In genomic region chr4:62406133-62406532, GRCm38 (mm10) we compare ENCODE assay signal across 19 mouse cellular contexts. TPM values are rescaled to one million over a fixed set of nuclear protein-coding genes. Genes with fewer than 3 reads are reported as not detected.
A peak's percentile ranks its signal among the peaks of the same experiment; 100 is the strongest.
DNase-seq lines count a peak whose midpoint lies in the region; ATAC-seq and TF ChIP-seq lines count a peak whose summit lies in the region.
"Had no signal": no experiment of that assay in that cellular context is flagged by ENCODE, and none has a peak within 500 bp of the region (broad histone marks: within the 10 kb centered on the region; RNA-seq: fewer than 3 reads in every experiment).

No protein-coding gene starts in this region.

- H3K36me3 ChIP-seq in heart, embryonic 13.5 days: peaks cover 39% of the 10 kb centered on the region
- peaks cover 7% of the 10 kb centered on the region for H3K36me3 ChIP-seq in heart, adult 2 months (ENCODE audit: control insufficient read depth, insufficient read depth, low read length)
- H3K36me3 ChIP-seq in midbrain, embryonic 13.5 days: peaks cover 28% of the 10 kb centered on the region
- peaks cover 20% of the 10 kb centered on the region for H3K36me3 ChIP-seq in midbrain, embryonic 14.5 days (ENCODE audit: control insufficient read depth, insufficient read depth, low read length)
- peaks cover 32% of the 10 kb centered on the region for H3K36me3 ChIP-seq in embryonic facial prominence, embryonic 13.5 days
- peaks cover 27% of the 10 kb centered on the region for H3K36me3 ChIP-seq in neural tube, embryonic 13.5 days

- 0 out of 2 replicates have a peak overlapping the region, but pooled peaks have one; percentile 24 for H3K9ac ChIP-seq in heart, embryonic 13.5 days
- no peak overlapping the region for H3K9ac ChIP-seq in heart, adult 2 months (ENCODE audit: low read depth, low read length)
- no peak overlapping the region for H3K9ac ChIP-seq in midbrain, embryonic 13.5 days (replicated peaks)
- no peak overlapping the region for H3K9ac ChIP-seq in midbrain, embryonic 14.5 days (replicated peaks; ENCODE audit: low read length)
- H3K9ac ChIP-seq in embryonic facial prominence, embryonic 13.5 days: no peak overlapping the region
- no peak overlapping the region for H3K9ac ChIP-seq in neural tube, embryonic 13.5 days
- H3K9ac ChIP-seq: heart, embryonic 15.5 days; intestine, embryonic 15.5 days; liver, embryonic 15.5 days had no signal

- TF ChIP-seq EP300 in heart, adult 2 months (IDR thresholded peaks at IDR 0.05; ENCODE audit: insufficient read depth, low read depth, low read length): no peak

- WGBS in heart, embryonic 13.5 days: 81% methylated on average over 4 of the region's 4 CpGs
- WGBS in heart, adult 2 months: 82% methylated on average over 4 of the region's 4 CpGs
- WGBS in midbrain, embryonic 13.5 days: 80% methylated on average over 4 of the region's 4 CpGs
- 81% methylated on average over 4 of the region's 4 CpGs for WGBS in midbrain, embryonic 14.5 days
- WGBS in embryonic facial prominence, embryonic 13.5 days: 78% methylated on average over 4 of the region's 4 CpGs
- 78% methylated on average over 4 of the region's 4 CpGs for WGBS in neural tube, embryonic 13.5 days

- H3K4me3 ChIP-seq in heart, embryonic 13.5 days: no peak overlapping the region
- no peak overlapping the region for H3K4me3 ChIP-seq in heart, adult 2 months
- H3K4me3 ChIP-seq in midbrain, embryonic 13.5 days (replicated peaks): no peak overlapping the region
- no peak overlapping the region for H3K4me3 ChIP-seq in midbrain, embryonic 14.5 days (replicated peaks; ENCODE audit: low read depth, low read length)
- no peak overlapping the region; the same call in 1 of the 2 replicates for H3K4me3 ChIP-seq in embryonic facial prominence, embryonic 13.5 days
- H3K4me3 ChIP-seq in neural tube, embryonic 13.5 days: no peak overlapping the region
- H3K4me3 ChIP-seq: heart, embryonic 15.5 days; intestine, embryonic 15.5 days had no signal

- no peaks in the 10 kb centered on the region for H3K9me3 ChIP-seq in heart, embryonic 13.5 days
- no peaks in the 10 kb centered on the region for H3K9me3 ChIP-seq in midbrain, embryonic 13.5 days
- no peaks in the 10 kb centered on the region for H3K9me3 ChIP-seq in midbrain, embryonic 14.5 days (ENCODE audit: control insufficient read depth, low read length)
- no peaks in the 10 kb centered on the region for H3K9me3 ChIP-seq in embryonic facial prominence, embryonic 13.5 days
- no peaks in the 10 kb centered on the region for H3K9me3 ChIP-seq in neural tube, embryonic 13.5 days
- H3K9me3 ChIP-seq: heart, embryonic 15.5 days; intestine, embryonic 15.5 days; liver, embryonic 15.5 days had no signal

- no peak for ATAC-seq in heart, embryonic 13.5 days (ENCODE audit: extremely low read depth, insufficient number of reproducible peaks, low FRiP score, low TSS enrichment)
- no peak for ATAC-seq in midbrain, embryonic 13.5 days
- no peak for ATAC-seq in midbrain, embryonic 14.5 days (ENCODE audit: low FRiP score, low TSS enrichment)
- no peak for ATAC-seq in embryonic facial prominence, embryonic 13.5 days (ENCODE audit: insufficient number of reproducible peaks, insufficient read depth, low FRiP score, low TSS enrichment, low read depth)
- ATAC-seq in neural tube, embryonic 13.5 days (ENCODE audit: low read depth): no peak
- ATAC-seq: CD4-positive, CD25-positive, alpha-beta regulatory T cell, adult 4 months; intestine, embryonic 15.5 days had no signal

- no peak for DNase-seq in heart, adult 2 months
- no peak for DNase-seq in midbrain, embryonic 14.5 days
- DNase-seq in gastrocnemius, postnatal 10 days: no peak
- DNase-seq: adrenal gland, adult 2 months; lung, postnatal 10 days had no signal

- H3K4me1 ChIP-seq in heart, embryonic 13.5 days: peaks cover 36% of the 10 kb centered on the region
- peaks cover 3% of the 10 kb centered on the region for H3K4me1 ChIP-seq in heart, adult 2 months (ENCODE audit: control insufficient read depth, insufficient read depth, low read length)
- H3K4me1 ChIP-seq in midbrain, embryonic 13.5 days (replicated peaks): peaks cover 46% of the 10 kb centered on the region
- peaks cover 24% of the 10 kb centered on the region for H3K4me1 ChIP-seq in midbrain, embryonic 14.5 days (ENCODE audit: control insufficient read depth, insufficient read depth, low read length)
- peaks cover 20% of the 10 kb centered on the region for H3K4me1 ChIP-seq in embryonic facial prominence, embryonic 13.5 days
- peaks cover 54% of the 10 kb centered on the region for H3K4me1 ChIP-seq in neural tube, embryonic 13.5 days (replicated peaks)

- intact Hi-C loops in heart, adult 2 months (cut with DNase I): loop anchor here (5.0 kb wide), 3 partner anchors 59 to 119 kb away; partner anchors contain the start of gene Hdhd3

- TF ChIP-seq CTCF in heart, adult 2 months (IDR thresholded peaks at IDR 0.05): no peak

- no peak for TF ChIP-seq POLR2A in heart, adult 2 months (IDR thresholded peaks at IDR 0.05; ENCODE audit: insufficient read depth, low read depth, low read length)

- H3K4me2 ChIP-seq in heart, embryonic 13.5 days: no peak overlapping the region
- peak overlapping the region; percentile 19; the same call in 1 of the 2 replicates for H3K4me2 ChIP-seq in midbrain, embryonic 13.5 days (replicated peaks)
- H3K4me2 ChIP-seq in midbrain, embryonic 14.5 days (ENCODE audit: low read length): no peak overlapping the region
- H3K4me2 ChIP-seq in embryonic facial prominence, embryonic 13.5 days: 0 out of 2 replicates have a peak overlapping the region, but pooled peaks have one; percentile 1
- H3K4me2 ChIP-seq in neural tube, embryonic 13.5 days: peak overlapping the region; percentile 18; the same call in 1 of the 2 replicates
- H3K4me2 ChIP-seq: intestine, embryonic 15.5 days; liver, embryonic 15.5 days had no signal

- H3K27ac ChIP-seq in heart, embryonic 13.5 days (replicated peaks): no peak overlapping the region
- H3K27ac ChIP-seq in heart, adult 2 months: no peak overlapping the region
- H3K27ac ChIP-seq in midbrain, embryonic 13.5 days: no peak overlapping the region
- no peak overlapping the region for H3K27ac ChIP-seq in midbrain, embryonic 14.5 days (replicated peaks; ENCODE audit: low read depth, low read length)
- H3K27ac ChIP-seq in embryonic facial prominence, embryonic 13.5 days: no peak overlapping the region
- H3K27ac ChIP-seq in neural tube, embryonic 13.5 days (replicated peaks): no peak overlapping the region
- H3K27ac ChIP-seq: heart, embryonic 15.5 days; intestine, embryonic 15.5 days; liver, embryonic 15.5 days had no signal

- peaks cover 6% of the 10 kb centered on the region for H3K79me2 ChIP-seq in heart, adult 2 months (replicated peaks; ENCODE audit: control insufficient read depth, insufficient read depth, low read length)

- H3K27me3 ChIP-seq in heart, embryonic 13.5 days (replicated peaks): no peaks in the 10 kb centered on the region
- H3K27me3 ChIP-seq in heart, adult 2 months (ENCODE audit: control insufficient read depth, insufficient read depth, low read length): no peaks in the 10 kb centered on the region
- no peaks in the 10 kb centered on the region for H3K27me3 ChIP-seq in midbrain, embryonic 13.5 days
- no peaks in the 10 kb centered on the region for H3K27me3 ChIP-seq in midbrain, embryonic 14.5 days (ENCODE audit: control insufficient read depth, insufficient read depth, low read length)
- no peaks in the 10 kb centered on the region for H3K27me3 ChIP-seq in embryonic facial prominence, embryonic 13.5 days
- H3K27me3 ChIP-seq in neural tube, embryonic 13.5 days: no peaks in the 10 kb centered on the region
- H3K27me3 ChIP-seq: heart, embryonic 15.5 days; intestine, embryonic 15.5 days; liver, embryonic 15.5 days had no signal

RNA-seq across cellular contexts. Expression of gene Cdc26, which starts 2.3 kb away (rescaled TPM):
- polyA plus RNA-seq in heart, embryonic 13.5 days (2015; fragmentation: Nextera tagmentation; extraction: Ambion mirVana): 82.1 and 85.2 TPM in 2 replicates
- total RNA-seq in heart, adult 2 months (2021): 10 to 100 TPM; 44.6 to 47.7 TPM
- 23.8 and 49.8 TPM in 2 replicates for polyA plus RNA-seq in heart, adult 2 months (2012; rRNA removed)
- 116 and 120 TPM in 2 replicates for polyA plus RNA-seq in midbrain, embryonic 13.5 days (2015; fragmentation: Nextera tagmentation; extraction: Ambion mirVana)
- polyA plus RNA-seq in midbrain, embryonic 14.5 days (2014; fragmentation: Nextera tagmentation; extraction: Ambion mirVana): 97.5 and 98.5 TPM in 2 replicates
- polyA plus RNA-seq in embryonic facial prominence, embryonic 13.5 days (2015; fragmentation: Nextera tagmentation; extraction: Ambion mirVana): 203 and 210 TPM in 2 replicates
- 98.8 and 108 TPM in 2 replicates for polyA plus RNA-seq in neural tube, embryonic 13.5 days (2015; fragmentation: Nextera tagmentation; extraction: Ambion mirVana)
- 10 to 100 TPM; 53.5 to 59.4 TPM for total RNA-seq in gastrocnemius, postnatal 10 days (2021)

RNA-seq across cellular contexts. Expression of gene Prpf4, which starts 2.5 kb away (rescaled TPM):
- 11.6 and 13.8 TPM in 2 replicates for polyA plus RNA-seq in heart, embryonic 13.5 days (2015; fragmentation: Nextera tagmentation; extraction: Ambion mirVana)
- total RNA-seq in heart, adult 2 months (2021): 1 to 10 TPM; 9.9 TPM
- polyA plus RNA-seq in heart, adult 2 months (2012; rRNA removed): 7.4 and 11.3 TPM in 2 replicates
- polyA plus RNA-seq in midbrain, embryonic 13.5 days (2015; fragmentation: Nextera tagmentation; extraction: Ambion mirVana): 18.4 and 19.1 TPM in 2 replicates
- 13.1 and 15.9 TPM in 2 replicates for polyA plus RNA-seq in midbrain, embryonic 14.5 days (2014; fragmentation: Nextera tagmentation; extraction: Ambion mirVana)
- 25.5 and 26.4 TPM in 2 replicates for polyA plus RNA-seq in embryonic facial prominence, embryonic 13.5 days (2015; fragmentation: Nextera tagmentation; extraction: Ambion mirVana)
- polyA plus RNA-seq in neural tube, embryonic 13.5 days (2015; fragmentation: Nextera tagmentation; extraction: Ambion mirVana): 17.1 and 17.9 TPM in 2 replicates
- total RNA-seq in gastrocnemius, postnatal 10 days (2021): 10 to 100 TPM; 13.5 to 13.6 TPM

RNA-seq across cellular contexts. Expression of gene Rnf183, which starts 28.9 kb away (rescaled TPM):
- not detected in 2 replicates for polyA plus RNA-seq in heart, embryonic 13.5 days (2015; fragmentation: Nextera tagmentation; extraction: Ambion mirVana)
- not detected for total RNA-seq in heart, adult 2 months (2021)
- not detected in 2 replicates for polyA plus RNA-seq in heart, adult 2 months (2012; rRNA removed)
- 0.11 and 0.23 TPM in 2 replicates for polyA plus RNA-seq in midbrain, embryonic 13.5 days (2015; fragmentation: Nextera tagmentation; extraction: Ambion mirVana)
- polyA plus RNA-seq in midbrain, embryonic 14.5 days (2014; fragmentation: Nextera tagmentation; extraction: Ambion mirVana): 0.15 TPM in 1 of 2 replicates, not detected in the other
- polyA plus RNA-seq in embryonic facial prominence, embryonic 13.5 days (2015; fragmentation: Nextera tagmentation; extraction: Ambion mirVana): not detected in 2 replicates
- 0.18 TPM in 1 of 2 replicates, not detected in the other for polyA plus RNA-seq in neural tube, embryonic 13.5 days (2015; fragmentation: Nextera tagmentation; extraction: Ambion mirVana)
- total RNA-seq in gastrocnemius, postnatal 10 days (2021): not detected
- total RNA-seq: gastrocnemius, postnatal 4 days; layer of hippocampus, postnatal 25 days; left cerebral cortex, postnatal 14 days had no signal
- polyA plus RNA-seq: embryonic facial prominence, embryonic 11.5 days; heart, embryonic 15.5 days; hindbrain, embryonic 11.5 days; intestine, embryonic 15.5 days; liver, embryonic 15.5 days; spleen, adult 2 months had no signal

RNA-seq across cellular contexts. Expression of gene Slc31a1, which starts 45.6 kb away (rescaled TPM):
- 41.2 and 42.4 TPM in 2 replicates for polyA plus RNA-seq in heart, embryonic 13.5 days (2015; fragmentation: Nextera tagmentation; extraction: Ambion mirVana)
- 10 to 100 TPM; 17.4 to 19.1 TPM for total RNA-seq in heart, adult 2 months (2021)
- polyA plus RNA-seq in heart, adult 2 months (2012; rRNA removed): 14.8 and 25.5 TPM in 2 replicates
- polyA plus RNA-seq in midbrain, embryonic 13.5 days (2015; fragmentation: Nextera tagmentation; extraction: Ambion mirVana): 37.9 and 38.2 TPM in 2 replicates
- 24.8 and 38.1 TPM in 2 replicates for polyA plus RNA-seq in midbrain, embryonic 14.5 days (2014; fragmentation: Nextera tagmentation; extraction: Ambion mirVana)
- 42.8 and 43.7 TPM in 2 replicates for polyA plus RNA-seq in embryonic facial prominence, embryonic 13.5 days (2015; fragmentation: Nextera tagmentation; extraction: Ambion mirVana)
- 34.6 and 35.0 TPM in 2 replicates for polyA plus RNA-seq in neural tube, embryonic 13.5 days (2015; fragmentation: Nextera tagmentation; extraction: Ambion mirVana)
- 10 to 100 TPM; 12.4 to 16.6 TPM for total RNA-seq in gastrocnemius, postnatal 10 days (2021)

RNA-seq across cellular contexts. Expression of gene Fkbp15, which starts 45.8 kb away (rescaled TPM):
- polyA plus RNA-seq in heart, embryonic 13.5 days (2015; fragmentation: Nextera tagmentation; extraction: Ambion mirVana): 16.7 and 17.8 TPM in 2 replicates
- total RNA-seq in heart, adult 2 months (2021): 10 to 100 TPM; 16.6 to 19.6 TPM
- 14.7 and 19.4 TPM in 2 replicates for polyA plus RNA-seq in heart, adult 2 months (2012; rRNA removed)
- polyA plus RNA-seq in midbrain, embryonic 13.5 days (2015; fragmentation: Nextera tagmentation; extraction: Ambion mirVana): 23.6 and 24.0 TPM in 2 replicates
- 17.6 and 23.0 TPM in 2 replicates for polyA plus RNA-seq in midbrain, embryonic 14.5 days (2014; fragmentation: Nextera tagmentation; extraction: Ambion mirVana)
- 25.5 and 30.0 TPM in 2 replicates for polyA plus RNA-seq in embryonic facial prominence, embryonic 13.5 days (2015; fragmentation: Nextera tagmentation; extraction: Ambion mirVana)
- 24.8 and 24.9 TPM in 2 replicates for polyA plus RNA-seq in neural tube, embryonic 13.5 days (2015; fragmentation: Nextera tagmentation; extraction: Ambion mirVana)
- total RNA-seq in gastrocnemius, postnatal 10 days (2021): 10 to 100 TPM; 18.0 to 22.0 TPM

Comparison
In these comparisons a context has a peak if more than half of its experiments do, and no peak if none do; other contexts are left out.
1. H3K4me2 ChIP-seq: peak in midbrain, embryonic 13.5 days (single experiment), embryonic facial prominence, embryonic 13.5 days (single experiment) and neural tube, embryonic 13.5 days (single experiment); none in heart, embryonic 13.5 days (single experiment) and midbrain, embryonic 14.5 days (single experiment).